In genomic region chr2:167503253-167503895, GRCm38 (mm10) we compare ENCODE assay signal across 8 mouse cellular contexts. TPM values are rescaled to one million over a fixed set of nuclear protein-coding genes. Genes with fewer than 3 reads are reported as not detected.
A peak's percentile ranks its signal among the peaks of the same experiment; 100 is the strongest.
DNase-seq lines count a peak whose midpoint lies in the region; ATAC-seq lines count a peak whose summit lies in the region.

No protein-coding gene starts in this region.

- peak overlapping the region; percentile 97 for H3K9ac ChIP-seq in hindbrain, embryonic 14.5 days

- H3K27me3 ChIP-seq in hindbrain, embryonic 14.5 days (ENCODE audit: control insufficient read depth, insufficient read depth, low read length) = no peaks in the 10 kb centered on the region
- no peaks in the 10 kb centered on the region for H3K27me3 ChIP-seq in megakaryocyte, embryonic 14.5 days (replicated peaks)

- peak; percentile 88 for ATAC-seq in hindbrain, embryonic 14.5 days (ENCODE audit: low FRiP score)

- WGBS in hindbrain, embryonic 14.5 days = under 1% methylated on average over 84 of the region's 85 CpGs

- peak overlapping the region; percentile 71 for H3K4me2 ChIP-seq in hindbrain, embryonic 14.5 days (replicated peaks)

- peak; percentile 82 for DNase-seq in WW6 (ENCODE audit: low read depth, low spot score)
- peak; percentile 96 for DNase-seq in cerebellum, postnatal 14 days
- DNase-seq in frontal cortex, postnatal 25 days (ENCODE audit: low spot score in 2 of 2) = peak; percentile 79 to 85
- peak; percentile 82 for DNase-seq in hindbrain, embryonic 14.5 days (ENCODE audit: low spot score)
- DNase-seq in left cerebral cortex, adult 8-10 months (ENCODE audit: low spot score in 2 of 2) = peak; percentile 77 to 89
- DNase-seq in right cerebral cortex, postnatal 10 days (ENCODE audit: low spot score in 2 of 2) = peak; percentile 94 to 95
- peak; percentile 79 to 83 for DNase-seq in urinary bladder, postnatal 36 days (ENCODE audit: low spot score in 2 of 2)

- H3K27ac ChIP-seq in hindbrain, embryonic 14.5 days = peak overlapping the region; percentile 87

- peak overlapping the region; percentile 99 for H3K4me3 ChIP-seq in hindbrain, embryonic 14.5 days (replicated peaks; ENCODE audit: low read length)
- H3K4me3 ChIP-seq in megakaryocyte, embryonic 14.5 days (replicated peaks) = peak overlapping the region; percentile 98

- H3K4me1 ChIP-seq in hindbrain, embryonic 14.5 days (replicated peaks; ENCODE audit: control insufficient read depth, insufficient read depth, low read length) = peaks cover 25% of the 10 kb centered on the region
- H3K4me1 ChIP-seq in megakaryocyte, embryonic 14.5 days = peaks cover 70% of the 10 kb centered on the region

- no peaks in the 10 kb centered on the region for H3K9me3 ChIP-seq in hindbrain, embryonic 14.5 days (ENCODE audit: control insufficient read depth, low read length)
- no peaks in the 10 kb centered on the region for H3K9me3 ChIP-seq in megakaryocyte, embryonic 14.5 days

- peaks cover 19% of the 10 kb centered on the region for H3K36me3 ChIP-seq in hindbrain, embryonic 14.5 days (replicated peaks; ENCODE audit: control insufficient read depth, insufficient read depth)
- H3K36me3 ChIP-seq in megakaryocyte, embryonic 14.5 days (replicated peaks; ENCODE audit: low read length) = peaks cover 30% of the 10 kb centered on the region

RNA-seq across cellular contexts. Expression of gene Spata2, which starts 10.7 kb away (rescaled TPM):
- 27.3 and 29.6 TPM in 2 replicates for polyA plus RNA-seq in hindbrain, embryonic 14.5 days (2014; fragmentation: Nextera tagmentation; extraction: Ambion mirVana)
- total RNA-seq in left cerebral cortex, adult 8-10 months (2022) = 10 to 100 TPM; 66.1 to 71.2 (median 70.1) TPM
- 10.0 and 23.7 TPM in 2 replicates for polyA plus RNA-seq in megakaryocyte, embryonic 14.5 days (2012; ENCODE audit: insufficient read depth, low replicate concordance)

RNA-seq across cellular contexts. Expression of gene Rnf114, which starts 10.9 kb away (rescaled TPM):
- polyA plus RNA-seq in hindbrain, embryonic 14.5 days (2014; fragmentation: Nextera tagmentation; extraction: Ambion mirVana) = 110 and 115 TPM in 2 replicates
- 10 to 100 TPM; 57.8 to 62.9 (median 60.1) TPM for total RNA-seq in left cerebral cortex, adult 8-10 months (2022)
- polyA plus RNA-seq in megakaryocyte, embryonic 14.5 days (2012; ENCODE audit: insufficient read depth, low replicate concordance) = 4.0 and 26.3 TPM in 2 replicates

RNA-seq across cellular contexts. Expression of gene Snai1, which starts 34.6 kb away (rescaled TPM):
- 5.5 and 7.5 TPM in 2 replicates for polyA plus RNA-seq in hindbrain, embryonic 14.5 days (2014; fragmentation: Nextera tagmentation; extraction: Ambion mirVana)
- under 1 TPM; 0.48 to 0.93 (median 0.70) TPM for total RNA-seq in left cerebral cortex, adult 8-10 months (2022)
- polyA plus RNA-seq in megakaryocyte, embryonic 14.5 days (2012; ENCODE audit: insufficient read depth, low replicate concordance) = 1.4 and 5.0 TPM in 2 replicates

Comparison
In these comparisons a context has a peak if more than half of its experiments do, and no peak if none do; other contexts are left out.
1. Peak in every context shown above with its lines: DNase-seq, ATAC-seq, H3K4me3 ChIP-seq and H3K27ac ChIP-seq.